Mouse (Mus musculus): ENCODE measurements around the gene Cetn2. TPM values are rescaled to one million over a fixed set of nuclear protein-coding genes. Genes with fewer than 3 reads are reported as not detected.

The Cetn2 gene
- 84.4 and 85.0 TPM in 2 replicates for polyA plus RNA-seq (2015; fragmentation: Nextera tagmentation; extraction: Ambion mirVana)

- 19% methylated on average over 41 of the region's 41 CpGs for WGBS
- no peaks in the 10 kb centered on the region; the same call in 1 of the 2 replicates for H3K27me3 ChIP-seq (ENCODE audit: insufficient read depth, low read length)
- H3K9me3 ChIP-seq (ENCODE audit: low read length): no peaks in the 10 kb centered on the region
- peak within 1 kb of the TSS; percentile 62 for H3K4me3 ChIP-seq (ENCODE audit: low read length)
- peak within 1 kb of the TSS; percentile 68 for H3K9ac ChIP-seq (replicated peaks; ENCODE audit: low read length)
- no peaks in the 10 kb centered on the region for H3K36me3 ChIP-seq (ENCODE audit: insufficient read depth, low read length)
- H3K27ac ChIP-seq (ENCODE audit: low read length): peak within 1 kb of the TSS; percentile 75; the same call in 1 of the 2 replicates
- H3K4me2 ChIP-seq (replicated peaks; ENCODE audit: low read depth, low read length): peak within 1 kb of the TSS; percentile 61
- H3K4me1 ChIP-seq (ENCODE audit: insufficient read depth, low read length): peaks cover 7% of the 10 kb centered on the region
- peak; percentile 99 for ATAC-seq (ENCODE audit: low FRiP score, low TSS enrichment)
Observed at GRCm38 (mm10) chrX:72917884-72918681, at the start of gene Cetn2, which contains the start of gene Nsdhl. Gene Cetn2, minus strand, starts transcription at chrX:72918411. Gene Nsdhl, plus strand, starts transcription at chrX:72918557.

- no peaks in the 10 kb centered on the region for H3K9me3 ChIP-seq (ENCODE audit: low read length)
- H3K4me3 ChIP-seq (ENCODE audit: low read length): no peak overlapping the region
- no peak for ATAC-seq (ENCODE audit: low FRiP score, low TSS enrichment)
- H3K4me1 ChIP-seq (ENCODE audit: insufficient read depth, low read length): no peaks in the 10 kb centered on the region
- WGBS: 73% methylated on average over 3 of the region's 3 CpGs
- no peaks in the 10 kb centered on the region for H3K36me3 ChIP-seq (ENCODE audit: insufficient read depth, low read length)
- H3K4me2 ChIP-seq (replicated peaks; ENCODE audit: low read depth, low read length): no peak overlapping the region
- peaks cover 4% of the 10 kb centered on the region; the same call in 1 of the 2 replicates for H3K27me3 ChIP-seq (ENCODE audit: insufficient read depth, low read length)
- no peak overlapping the region for H3K9ac ChIP-seq (replicated peaks; ENCODE audit: low read length)
- no peak overlapping the region for H3K27ac ChIP-seq (ENCODE audit: low read length)
Observed at GRCm38 (mm10) chrX:72962743-72963142, 44.5 kb upstream of the Cetn2 start.

- H3K36me3 ChIP-seq (ENCODE audit: insufficient read depth, low read length): no peaks in the 10 kb centered on the region
- no peak overlapping the region for H3K4me3 ChIP-seq (ENCODE audit: low read length)
- H3K27me3 ChIP-seq (ENCODE audit: insufficient read depth, low read length): 0 out of 2 replicates have a peak, but pooled peaks cover 4% of the 10 kb centered on the region
- no peak overlapping the region for H3K9ac ChIP-seq (replicated peaks; ENCODE audit: low read length)
- H3K4me1 ChIP-seq (ENCODE audit: insufficient read depth, low read length): no peaks in the 10 kb centered on the region
- no peak overlapping the region for H3K27ac ChIP-seq (ENCODE audit: low read length)
- H3K9me3 ChIP-seq (ENCODE audit: low read length): no peaks in the 10 kb centered on the region
- WGBS: 69% methylated on average over 3 of the region's 3 CpGs
- no peak for ATAC-seq (ENCODE audit: low FRiP score, low TSS enrichment)
- H3K4me2 ChIP-seq (replicated peaks; ENCODE audit: low read depth, low read length): no peak overlapping the region
Observed at GRCm38 (mm10) chrX:72961511-72961910, 43.3 kb upstream of the Cetn2 start.

GRCm38 (mm10) chrX:72960431-72960830, 42.2 kb upstream of the Cetn2 start:
- no peak overlapping the region for H3K4me3 ChIP-seq (ENCODE audit: low read length)
- no peaks in the 10 kb centered on the region for H3K27me3 ChIP-seq (ENCODE audit: insufficient read depth, low read length)
- H3K27ac ChIP-seq (ENCODE audit: low read length): no peak overlapping the region
- H3K9me3 ChIP-seq (ENCODE audit: low read length): no peaks in the 10 kb centered on the region
- no peaks in the 10 kb centered on the region for H3K36me3 ChIP-seq (ENCODE audit: insufficient read depth, low read length)
- ATAC-seq (ENCODE audit: low FRiP score, low TSS enrichment): no peak
- no peak overlapping the region for H3K4me2 ChIP-seq (replicated peaks; ENCODE audit: low read depth, low read length)
- H3K9ac ChIP-seq (replicated peaks; ENCODE audit: low read length): no peak overlapping the region
- 83% methylated on average over 4 of the region's 4 CpGs for WGBS
- no peaks in the 10 kb centered on the region for H3K4me1 ChIP-seq (ENCODE audit: insufficient read depth, low read length)

GRCm38 (mm10) chrX:72956486-72956885, 38.3 kb upstream of the Cetn2 start:
- H3K4me1 ChIP-seq (ENCODE audit: insufficient read depth, low read length): no peaks in the 10 kb centered on the region
- no peak overlapping the region for H3K4me2 ChIP-seq (replicated peaks; ENCODE audit: low read depth, low read length)
- 0 out of 2 replicates have a peak, but pooled peaks cover 4% of the 10 kb centered on the region for H3K36me3 ChIP-seq (ENCODE audit: insufficient read depth, low read length)
- WGBS: 68% methylated on average over 4 of the region's 4 CpGs
- no peaks in the 10 kb centered on the region for H3K27me3 ChIP-seq (ENCODE audit: insufficient read depth, low read length)
- no peak overlapping the region for H3K9ac ChIP-seq (replicated peaks; ENCODE audit: low read length)
- no peaks in the 10 kb centered on the region for H3K9me3 ChIP-seq (ENCODE audit: low read length)
- no peak overlapping the region for H3K27ac ChIP-seq (ENCODE audit: low read length)
- ATAC-seq (ENCODE audit: low FRiP score, low TSS enrichment): peak; percentile 65
- H3K4me3 ChIP-seq (ENCODE audit: low read length): no peak overlapping the region

- H3K36me3 ChIP-seq (ENCODE audit: insufficient read depth, low read length): peaks cover 6% of the 10 kb centered on the region; the same call in 1 of the 2 replicates
- ATAC-seq (ENCODE audit: low FRiP score, low TSS enrichment): peak; percentile 78; the same call in 1 of the 2 replicates
- H3K27ac ChIP-seq (ENCODE audit: low read length): no peak overlapping the region
- H3K4me3 ChIP-seq (ENCODE audit: low read length): no peak overlapping the region
- H3K4me2 ChIP-seq (replicated peaks; ENCODE audit: low read depth, low read length): no peak overlapping the region
- WGBS: 56% methylated on average over 4 of the region's 4 CpGs
- H3K9me3 ChIP-seq (ENCODE audit: low read length): no peaks in the 10 kb centered on the region
- H3K27me3 ChIP-seq (ENCODE audit: insufficient read depth, low read length): no peaks in the 10 kb centered on the region
- no peaks in the 10 kb centered on the region for H3K4me1 ChIP-seq (ENCODE audit: insufficient read depth, low read length)
- H3K9ac ChIP-seq (replicated peaks; ENCODE audit: low read length): no peak overlapping the region
Observed at GRCm38 (mm10) chrX:72953464-72953863, 35.3 kb upstream of the Cetn2 start.

GRCm38 (mm10) chrX:72921391-72921790, 3.2 kb upstream of the Cetn2 start:
- Histone ChIP-seq H3K9ac (replicated peaks; ENCODE audit: low read length) (no peak overlapping the region), H3K27ac (ENCODE audit: low read length) (no peak overlapping the region), H3K27me3 (ENCODE audit: insufficient read depth, low read length) (no peaks in the 10 kb centered on the region; the same call in 1 of the 2 replicates), H3K9me3 (ENCODE audit: low read length) (no peaks in the 10 kb centered on the region), H3K36me3 (ENCODE audit: insufficient read depth, low read length) (no peaks in the 10 kb centered on the region), H3K4me2 (replicated peaks; ENCODE audit: low read depth, low read length) (no peak overlapping the region), H3K4me1 (ENCODE audit: insufficient read depth, low read length) (peaks cover 7% of the 10 kb centered on the region), H3K4me3 (ENCODE audit: low read length) (no peak overlapping the region)
- no peak for ATAC-seq (ENCODE audit: low FRiP score, low TSS enrichment)
- 78% methylated on average over 2 of the region's 2 CpGs for WGBS

- Histone ChIP-seq H3K36me3 (ENCODE audit: insufficient read depth, low read length) (no peaks in the 10 kb centered on the region), H3K9ac (replicated peaks; ENCODE audit: low read length) (peak overlapping the region; percentile 68), H3K27me3 (ENCODE audit: insufficient read depth, low read length) (no peaks in the 10 kb centered on the region; the same call in 1 of the 2 replicates), H3K4me1 (ENCODE audit: insufficient read depth, low read length) (peaks cover 7% of the 10 kb centered on the region), H3K4me2 (replicated peaks; ENCODE audit: low read depth, low read length) (peak overlapping the region; percentile 61), H3K27ac (ENCODE audit: low read length) (peak overlapping the region; percentile 53; the same call in 1 of the 2 replicates), H3K9me3 (ENCODE audit: low read length) (no peaks in the 10 kb centered on the region), H3K4me3 (ENCODE audit: low read length) (peak overlapping the region; percentile 62)
- ATAC-seq (ENCODE audit: low FRiP score, low TSS enrichment): no peak; the same call in 1 of the 2 replicates
- 31% methylated on average over 6 of the region's 6 CpGs for WGBS
Observed at GRCm38 (mm10) chrX:72918682-72919059, 460 bp upstream of the Cetn2 start.

- no peak overlapping the region for H3K9ac ChIP-seq (replicated peaks; ENCODE audit: low read length)
- no peaks in the 10 kb centered on the region for H3K27me3 ChIP-seq (ENCODE audit: insufficient read depth, low read length)
- no peak overlapping the region for H3K27ac ChIP-seq (ENCODE audit: low read length)
- no peak overlapping the region for H3K4me3 ChIP-seq (ENCODE audit: low read length)
- no peaks in the 10 kb centered on the region for H3K36me3 ChIP-seq (ENCODE audit: insufficient read depth, low read length)
- no peak overlapping the region for H3K4me2 ChIP-seq (replicated peaks; ENCODE audit: low read depth, low read length)
- WGBS: 67% methylated on average over 1 of the region's 1 CpGs
- no peaks in the 10 kb centered on the region for H3K4me1 ChIP-seq (ENCODE audit: insufficient read depth, low read length)
- no peaks in the 10 kb centered on the region for H3K9me3 ChIP-seq (ENCODE audit: low read length)
- no peak for ATAC-seq (ENCODE audit: low FRiP score, low TSS enrichment)
Observed at GRCm38 (mm10) chrX:72911611-72912010, 6.6 kb downstream of the Cetn2 start.

GRCm38 (mm10) chrX:72908404-72908741, 9.8 kb downstream of the Cetn2 start:
- H3K4me3 ChIP-seq (ENCODE audit: low read length): no peak overlapping the region
- ATAC-seq (ENCODE audit: low FRiP score, low TSS enrichment): peak; percentile 65; the same call in 1 of the 2 replicates

More at GRCm38 (mm10) chrX:72908404-72908741, 9.8 kb downstream of the Cetn2 start:
- H3K27me3 ChIP-seq (ENCODE audit: insufficient read depth, low read length): no peaks in the 10 kb centered on the region
- no peaks in the 10 kb centered on the region for H3K36me3 ChIP-seq (ENCODE audit: insufficient read depth, low read length)
- no peak overlapping the region for H3K9ac ChIP-seq (replicated peaks; ENCODE audit: low read length)
- H3K27ac ChIP-seq (ENCODE audit: low read length): no peak overlapping the region
- WGBS: 16% methylated on average over 2 of the region's 2 CpGs
- no peak overlapping the region for H3K4me2 ChIP-seq (replicated peaks; ENCODE audit: low read depth, low read length)
- H3K9me3 ChIP-seq (ENCODE audit: low read length): no peaks in the 10 kb centered on the region
- no peaks in the 10 kb centered on the region for H3K4me1 ChIP-seq (ENCODE audit: insufficient read depth, low read length)
